Mouse (Mus musculus) megakaryocyte, embryonic 14.5 days (primary cell): ENCODE results near the gene Ppil1. TPM values are rescaled to one million over a fixed set of nuclear protein-coding genes. Genes with fewer than 3 reads are reported as not detected.

Experiments used
- H3K27me3 ChIP-seq: replicated peaks from 2 replicates; pipeline ENCODE3; 2012; ENCODE audit warnings: inconsistent platforms
- H3K36me3 ChIP-seq: replicated peaks from 2 replicates; pipeline ENCODE3; 2012; ENCODE audit warnings: low read length, inconsistent platforms, mixed read lengths
- H3K4me1 ChIP-seq: 2 replicates; pipeline ENCODE4 v1.6.1; 2012; ENCODE audit warnings: inconsistent platforms
- H3K4me3 ChIP-seq: replicated peaks from 2 replicates; pipeline ENCODE3; 2012; ENCODE audit warnings: moderate library complexity, mild to moderate bottlenecking, inconsistent platforms
- H3K9me3 ChIP-seq: 2 replicates; pipeline ENCODE4 v1.6.1; 2012; ENCODE audit warnings: inconsistent platforms
- FLI1 ChIP-seq: IDR thresholded peaks from 2 replicates; pipeline ENCODE4 v1.6.1; 2012; ENCODE audit warnings: low read length, inconsistent platforms, mixed read lengths
- GATA1 ChIP-seq: IDR thresholded peaks from 3 replicates; pipeline ENCODE4 v1.6.1; 2012; ENCODE audit warnings: mixed read lengths, low read length, inconsistent platforms, borderline replicate concordance
- polyA plus RNA-seq: library from polyadenylated mRNA; stranded (reverse); fragments of >175 nt; gene quantifications from 2 replicates; pipeline ENCODE4 v1.2.3, GENCODE M21; 2012; ENCODE audit warnings: low replicate concordance; ENCODE audit not compliant: insufficient read depth

The Ppil1 gene
- polyA plus RNA-seq, 1 experiment = 33.2 TPM

DNA sequence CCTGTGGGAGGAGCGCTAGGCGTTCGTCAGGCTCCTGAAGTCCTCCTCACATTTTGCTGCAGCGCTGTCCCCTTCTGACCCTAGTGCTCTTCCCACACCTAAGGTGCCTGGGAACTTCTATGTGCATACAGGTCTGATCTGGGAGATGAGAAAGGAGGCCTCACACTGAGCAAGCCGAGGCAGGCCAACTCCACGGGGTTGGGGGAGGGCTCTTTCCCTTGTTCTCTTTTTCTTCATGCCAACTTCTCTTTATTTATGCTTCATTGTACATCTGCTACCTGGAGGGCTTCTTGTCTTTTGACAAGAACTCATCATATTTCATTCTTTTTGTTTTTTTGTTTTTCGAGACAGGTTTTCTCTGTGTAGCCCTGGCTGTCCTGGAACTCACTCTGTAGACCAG is 27.8 kb upstream of the Ppil1 start:
- Histone ChIP-seq H3K36me3 (peaks cover 86% of the 10 kb centered on the region), H3K4me3 (no peak overlapping the region), H3K4me1 (peaks cover 3% of the 10 kb centered on the region; the same call in 1 of the 2 replicates), H3K9me3 (no peaks in the 10 kb centered on the region), H3K27me3 (no peaks in the 10 kb centered on the region)
- TF ChIP-seq FLI1 (no peak), GATA1 (no peak)

GRCm38 (mm10) chr17:29282216-29282952 is 18.4 kb upstream of the Ppil1 start:
- peaks cover 39% of the 10 kb centered on the region for H3K4me1 ChIP-seq
- peaks cover 15% of the 10 kb centered on the region for H3K9me3 ChIP-seq
- H3K27me3 ChIP-seq = no peaks in the 10 kb centered on the region

DNA sequence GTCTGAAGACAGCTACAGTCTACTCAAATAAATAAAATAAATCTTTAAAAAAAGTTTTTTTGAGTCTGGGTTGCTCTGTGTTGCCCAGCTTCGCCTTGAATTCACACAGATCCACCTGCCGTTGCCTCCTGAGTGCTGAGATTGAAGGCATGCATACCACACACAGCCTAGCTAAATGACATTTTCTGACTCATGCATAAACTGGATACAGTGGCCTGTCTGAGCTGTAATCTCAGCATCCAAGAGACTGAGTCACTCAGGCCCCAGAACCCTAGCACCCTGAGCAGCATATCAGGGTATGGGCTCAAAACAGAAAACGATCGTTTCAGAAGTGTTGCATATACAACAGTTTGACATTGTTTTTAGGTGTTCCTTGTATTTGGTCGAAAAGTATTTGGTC is 17.6 kb upstream of the Ppil1 start:
- no peaks in the 10 kb centered on the region for H3K27me3 ChIP-seq
- peaks cover 94% of the 10 kb centered on the region for H3K36me3 ChIP-seq
- H3K4me1 ChIP-seq = peaks cover 47% of the 10 kb centered on the region
- H3K9me3 ChIP-seq = peaks cover 14% of the 10 kb centered on the region
- no peak overlapping the region for H3K4me3 ChIP-seq
- TF ChIP-seq FLI1 = no peak

More at GRCm38 (mm10) chr17:29282216-29282952, 18.4 kb upstream of the Ppil1 start:
- Histone ChIP-seq H3K36me3 (peaks cover 92% of the 10 kb centered on the region), H3K4me3 (no peak overlapping the region)
- TF ChIP-seq GATA1 (no peak), FLI1 (no peak)

DNA sequence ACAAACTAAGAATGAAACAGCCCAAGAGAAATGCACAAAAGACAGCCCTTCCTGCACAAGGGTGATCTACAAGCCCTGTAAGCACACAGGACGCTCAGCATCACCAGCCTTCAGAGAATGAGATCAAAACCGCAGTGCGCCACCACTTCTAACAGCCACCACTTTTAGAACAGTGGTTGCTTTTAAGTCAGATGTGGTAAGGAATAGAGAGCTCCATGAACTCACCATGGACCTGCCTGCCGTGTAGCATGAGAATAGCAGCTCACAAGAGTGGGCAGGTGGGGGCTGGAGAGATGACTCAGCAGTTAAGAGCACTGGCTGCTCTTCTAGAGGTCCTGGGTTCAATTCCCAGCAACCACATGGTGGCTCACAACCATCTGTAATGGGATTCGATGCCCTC is 16.4 kb upstream of the Ppil1 start:
- Histone ChIP-seq H3K27me3 (no peaks in the 10 kb centered on the region), H3K36me3 (peaks cover 83% of the 10 kb centered on the region)

GRCm38 (mm10) chr17:29273889-29274288 is 9.9 kb upstream of the Ppil1 start:
- Histone ChIP-seq H3K4me3 (no peak overlapping the region), H3K9me3 (no peaks in the 10 kb centered on the region), H3K27me3 (no peaks in the 10 kb centered on the region), H3K36me3 (peaks cover 27% of the 10 kb centered on the region), H3K4me1 (peaks cover 70% of the 10 kb centered on the region)
- TF ChIP-seq GATA1 (no peak), FLI1 (no peak)

More for the DNA sequence above, 16.4 kb upstream of the Ppil1 start:
- Histone ChIP-seq H3K4me3 (no peak overlapping the region), H3K4me1 (peaks cover 47% of the 10 kb centered on the region), H3K9me3 (peaks cover 3% of the 10 kb centered on the region)
- TF ChIP-seq FLI1 (no peak), GATA1 (no peak)

- Histone ChIP-seq H3K36me3 (peaks cover 19% of the 10 kb centered on the region), H3K4me3 (no peak overlapping the region), H3K9me3 (no peaks in the 10 kb centered on the region), H3K27me3 (no peaks in the 10 kb centered on the region), H3K4me1 (peaks cover 68% of the 10 kb centered on the region)
- no peak for TF ChIP-seq GATA1
- no peak for TF ChIP-seq FLI1
Measured at GRCm38 (mm10) chr17:29273156-29273555, 9.2 kb upstream of the Ppil1 start.

DNA sequence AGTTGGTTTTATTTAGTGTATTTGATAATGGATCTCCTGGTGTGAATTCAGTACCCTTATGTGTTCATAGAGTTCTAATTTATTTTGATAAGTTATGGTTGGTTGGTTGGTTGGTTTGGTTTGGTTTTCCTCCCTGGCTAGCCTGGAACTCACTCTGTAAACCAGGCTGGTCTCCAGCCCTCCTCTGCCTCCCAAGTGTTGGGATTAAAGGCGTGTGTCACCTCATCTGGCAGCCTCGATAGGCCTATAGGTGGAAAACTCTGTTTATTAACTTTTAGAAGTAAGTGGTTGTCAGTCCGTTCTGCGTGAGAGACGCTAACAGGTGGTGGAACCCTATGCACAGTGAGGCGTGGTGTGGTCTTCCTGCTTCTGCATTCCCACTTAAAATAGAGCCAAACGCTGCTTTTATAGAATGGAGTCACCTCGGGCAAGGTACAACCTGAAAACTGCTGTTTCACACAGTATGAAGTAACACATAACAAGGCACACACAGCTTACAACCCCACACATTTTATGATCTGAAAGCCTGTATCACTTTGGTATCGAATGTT is 6.2 kb upstream of the Ppil1 start:
- Histone ChIP-seq H3K4me3 (peak overlapping the region; percentile 34), H3K4me1 (peaks cover 61% of the 10 kb centered on the region), H3K36me3 (peaks cover 3% of the 10 kb centered on the region), H3K27me3 (no peaks in the 10 kb centered on the region), H3K9me3 (no peaks in the 10 kb centered on the region)
- TF ChIP-seq GATA1 = no peak
- TF ChIP-seq FLI1 = no peak

DNA sequence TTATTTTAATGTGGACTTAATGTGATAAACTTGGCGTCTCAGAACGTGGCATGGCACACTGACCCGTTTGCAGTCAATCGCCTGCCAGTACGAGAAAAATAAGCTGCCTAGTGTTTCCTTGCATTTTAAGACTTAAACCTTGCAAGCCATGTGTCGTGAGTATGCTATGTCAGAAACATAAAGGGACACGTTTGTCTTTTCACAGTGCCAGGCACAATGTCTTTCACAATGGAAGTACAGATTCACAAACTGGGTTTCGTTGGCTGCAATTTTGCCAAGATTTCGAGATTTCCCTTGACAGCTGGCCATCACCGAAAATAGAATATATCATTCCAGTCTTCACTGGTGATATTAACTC is 5.3 kb upstream of the Ppil1 start:
- peaks cover 61% of the 10 kb centered on the region for H3K4me1 ChIP-seq
- peak overlapping the region; percentile 95 for H3K4me3 ChIP-seq
- H3K36me3 ChIP-seq = peaks cover 3% of the 10 kb centered on the region
- no peaks in the 10 kb centered on the region for H3K9me3 ChIP-seq
- no peaks in the 10 kb centered on the region for H3K27me3 ChIP-seq
- TF ChIP-seq FLI1 (no peak), GATA1 (no peak)

DNA sequence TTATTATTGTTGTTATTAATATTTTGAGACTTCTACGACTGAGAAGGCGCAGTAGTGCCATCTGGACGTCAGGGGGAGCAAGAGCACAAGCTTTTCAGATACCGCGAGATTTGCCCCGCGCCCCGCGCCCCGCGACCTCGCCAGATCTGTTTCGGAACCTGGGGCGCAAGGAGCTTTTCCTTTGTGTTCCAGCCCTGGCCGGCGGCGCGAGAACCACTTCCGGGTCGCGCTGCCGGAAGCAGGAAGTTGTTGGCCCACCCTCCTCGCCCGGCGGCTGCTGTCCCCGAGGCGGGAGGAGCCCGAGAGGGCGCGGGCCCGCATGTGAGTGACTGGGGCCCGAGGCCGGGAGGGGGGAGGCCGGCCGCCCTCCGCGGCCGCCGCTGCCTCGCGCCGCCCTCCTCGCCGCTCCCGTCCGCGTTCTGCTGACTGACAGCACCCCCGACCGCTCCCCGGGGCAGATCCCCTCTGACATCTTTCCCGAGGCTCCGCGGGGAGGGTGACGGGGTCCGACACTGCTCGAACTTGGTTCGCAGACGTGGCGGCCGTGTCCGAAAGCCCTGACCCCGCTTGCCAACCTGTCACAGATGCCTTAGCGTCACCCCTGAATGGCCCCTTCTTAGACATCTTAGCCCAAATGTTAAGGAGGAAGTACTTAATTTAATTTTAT is 4.8 kb upstream of the Ppil1 start, which contains the start of gene BC004004:
Gene BC004004 (plus strand): TSS at position 107 of the 667 bp plus-strand sequence.
- no peaks in the 10 kb centered on the region for H3K27me3 ChIP-seq
- no peak for TF ChIP-seq FLI1
- TF ChIP-seq GATA1 = no peak
- peaks cover 60% of the 10 kb centered on the region for H3K4me1 ChIP-seq
- no peaks in the 10 kb centered on the region for H3K9me3 ChIP-seq
- peaks cover 3% of the 10 kb centered on the region for H3K36me3 ChIP-seq
- H3K4me3 ChIP-seq = peak within 1 kb of the TSS; percentile 95
